Mouse (Mus musculus) kidney, embryonic 15.5 days (tissue): ENCODE data around the gene Actb. TPM values are rescaled to one million over a fixed set of nuclear protein-coding genes. Genes with fewer than 3 reads are reported as not detected.

ENCODE experiments used
- ATAC-seq: fragments of 200-750 bp; cut with Nextera tagmentation; replicated peaks from 2 replicates; pipeline ENCODE4 v1.8.0; 2017; ENCODE audit warnings: moderate TSS enrichment; ENCODE audit not compliant: low FRiP score
- H3K27ac ChIP-seq: fragments of 300-500 bp; sonication (generic); 2 replicates; pipeline ENCODE4 v1.5.1; 2015; ENCODE audit warnings: mild to moderate bottlenecking, inconsistent platforms
- H3K27me3 ChIP-seq: fragments of 300-500 bp; sonication (generic); 2 replicates; pipeline ENCODE4 v1.6.1; 2015; ENCODE audit warnings: inconsistent platforms
- H3K36me3 ChIP-seq: fragments of 300-500 bp; sonication (generic); 2 replicates; pipeline ENCODE4 v1.6.1; 2015; ENCODE audit warnings: inconsistent platforms
- H3K4me1 ChIP-seq: fragments of 300-500 bp; sonication (generic); 2 replicates; pipeline ENCODE4 v1.6.1; 2015; ENCODE audit warnings: inconsistent platforms
- H3K4me2 ChIP-seq: fragments of 300-500 bp; sonication (generic); 2 replicates; pipeline ENCODE4 v1.6.1; 2015; ENCODE audit warnings: moderate library complexity, mild to moderate bottlenecking, inconsistent platforms
- H3K4me3 ChIP-seq: fragments of 300-500 bp; sonication (generic); replicated peaks from 2 replicates; pipeline ENCODE4 v1.5.1; 2015; ENCODE audit warnings: mild to moderate bottlenecking, inconsistent platforms
- H3K9ac ChIP-seq: fragments of 300-500 bp; sonication (generic); 2 replicates; pipeline ENCODE4 v1.6.1; 2015; ENCODE audit warnings: mild to moderate bottlenecking, inconsistent platforms
- H3K9me3 ChIP-seq: fragments of 300-500 bp; sonication (generic); replicated peaks from 2 replicates; pipeline ENCODE4 v1.6.1; 2016; ENCODE audit warnings: inconsistent platforms
- WGBS: fragments of 180-500 bp; shearing (Covaris S2); methylation state at CpG from one replicate; pipeline ENCODE4 v1.1.7; 2015; ENCODE audit warnings: mixed read lengths; 5-methylcytosine and 5-hydroxymethylcytosine counted together
- polyA plus RNA-seq: library from polyadenylated mRNA; unstranded; fragments of >200 nt; fragmentation: Nextera tagmentation; extraction: Ambion mirVana; gene quantifications from 2 replicates; pipeline ENCODE4 v1.2.1, GENCODE M21; 2015

Gene Actb
- polyA plus RNA-seq, 1 experiment from 2014 or later, result 14,718 TPM

DNA sequence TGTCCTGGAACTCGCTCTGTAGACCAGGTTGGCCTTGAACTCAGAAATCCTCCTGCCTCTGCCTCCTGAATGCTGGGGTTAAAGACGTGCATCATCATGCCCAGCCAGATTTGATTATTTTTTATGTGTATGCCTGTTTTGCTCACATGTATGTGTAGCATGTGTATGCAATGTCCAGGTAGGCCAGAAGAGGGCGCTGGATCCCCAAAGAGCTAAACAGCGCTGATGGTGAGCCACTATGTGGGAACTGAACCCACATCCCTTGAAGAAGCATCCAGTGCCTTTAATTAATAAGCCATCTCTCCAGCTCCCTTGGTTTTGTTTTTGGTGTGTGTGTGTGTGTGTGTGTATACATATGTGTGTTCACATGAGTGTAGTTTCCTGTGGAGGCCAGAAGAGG lies 50.1 kb downstream of the Actb start:
- Histone ChIP-seq H3K9me3 (peaks cover 3% of the 10 kb centered on the region; the same call in 1 of the 2 replicates), H3K4me2 (no peak overlapping the region), H3K9ac (no peak overlapping the region), H3K27me3 (no peaks in the 10 kb centered on the region), H3K27ac (no peak overlapping the region), H3K4me3 (no peak overlapping the region), H3K4me1 (peaks cover 5% of the 10 kb centered on the region; the same call in 1 of the 2 replicates), H3K36me3 (peaks cover 3% of the 10 kb centered on the region; the same call in 1 of the 2 replicates)
- WGBS, result 80% methylated on average over 4 of the region's 4 CpGs
- no peak for ATAC-seq

DNA sequence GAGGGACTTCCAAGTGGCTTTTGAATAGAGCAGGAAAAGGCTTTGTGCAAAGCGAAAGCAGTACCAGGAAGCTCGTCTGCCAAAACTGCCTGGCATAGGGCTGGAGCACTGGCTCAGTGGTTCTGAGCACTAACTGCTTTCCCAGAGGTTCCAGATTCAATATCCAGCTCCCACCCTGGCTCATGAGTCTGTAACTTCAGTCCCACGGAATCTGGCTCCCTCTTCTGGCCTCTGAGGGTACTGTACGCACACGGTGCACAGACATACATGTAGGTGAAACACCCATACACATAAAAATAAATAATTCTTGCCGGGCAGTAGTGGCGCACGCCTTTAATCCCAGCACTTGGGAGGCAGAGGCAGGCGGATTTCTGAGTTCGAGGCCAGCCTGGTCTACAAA lies 51.7 kb downstream of the Actb start:
- H3K4me2 ChIP-seq, result no peak overlapping the region
- 85% methylated on average over 10 of the region's 10 CpGs for WGBS
- H3K4me1 ChIP-seq, result peaks cover 5% of the 10 kb centered on the region; the same call in 1 of the 2 replicates
- peaks cover 3% of the 10 kb centered on the region; the same call in 1 of the 2 replicates for H3K9me3 ChIP-seq
- H3K36me3 ChIP-seq, result peaks cover 3% of the 10 kb centered on the region; the same call in 1 of the 2 replicates
- no peak for ATAC-seq
- H3K4me3 ChIP-seq, result no peak overlapping the region
- H3K27me3 ChIP-seq, result no peaks in the 10 kb centered on the region
- H3K9ac ChIP-seq, result no peak overlapping the region
- H3K27ac ChIP-seq, result no peak overlapping the region

DNA sequence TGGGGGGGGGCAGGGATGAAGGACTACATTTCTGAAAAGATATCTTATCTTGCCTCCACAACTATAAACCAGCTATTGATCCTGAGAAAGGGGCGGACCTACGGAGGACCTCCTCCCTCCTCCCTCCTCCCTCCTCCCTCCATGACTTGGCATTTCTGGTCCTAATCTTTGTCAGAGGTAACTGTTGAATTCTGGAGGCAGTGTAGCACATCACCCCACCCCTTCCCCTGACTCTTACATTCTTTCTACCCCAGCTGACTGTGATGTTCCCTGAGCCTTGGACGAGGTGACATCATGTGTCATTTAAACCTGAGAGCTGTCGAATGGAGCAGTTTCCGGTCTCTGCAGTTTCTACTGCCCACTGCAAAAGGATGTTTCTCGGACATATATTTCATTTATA lies 53.0 kb downstream of the Actb start:
- Histone ChIP-seq H3K4me1 (peaks cover 5% of the 10 kb centered on the region; the same call in 1 of the 2 replicates), H3K9me3 (peaks cover 3% of the 10 kb centered on the region; the same call in 1 of the 2 replicates), H3K27ac (no peak overlapping the region), H3K9ac (no peak overlapping the region), H3K4me2 (no peak overlapping the region), H3K36me3 (peaks cover 3% of the 10 kb centered on the region; the same call in 1 of the 2 replicates), H3K27me3 (no peaks in the 10 kb centered on the region), H3K4me3 (no peak overlapping the region)
- no peak for ATAC-seq
- WGBS, result 73% methylated on average over 6 of the region's 6 CpGs

Other genes with a start within 250 kb of the Actb start
- gene Slc29a4, start 214.2 kb downstream of the Actb start, polyA plus RNA-seq, result 4.6 and 6.4 TPM in 2 replicates
- 21.6 and 28.1 TPM in 2 replicates for gene Tnrc18, start 89.1 kb downstream of the Actb start, polyA plus RNA-seq
- gene Fbxl18, start 11.3 kb downstream of the Actb start, polyA plus RNA-seq, result 16.7 and 17.8 TPM in 2 replicates
- 320 and 348 TPM in 2 replicates for gene Fscn1, start 53.6 kb upstream of the Actb start, polyA plus RNA-seq
- gene Rnf216, start 206.2 kb upstream of the Actb start, polyA plus RNA-seq, result 44.5 and 46.9 TPM in 2 replicates
- gene Olfr718-ps1, start 240.8 kb upstream of the Actb start, polyA plus RNA-seq, result 0.04 TPM in 1 of 2 replicates, not detected in the other